Mouse (Mus musculus): ENCODE measurements around the gene Cpne4. TPM values are rescaled to one million over a fixed set of nuclear protein-coding genes. Genes with fewer than 3 reads are reported as not detected.

The Cpne4 gene
- total and polyA plus RNA-seq, 3 experiments = not detected

DNA sequence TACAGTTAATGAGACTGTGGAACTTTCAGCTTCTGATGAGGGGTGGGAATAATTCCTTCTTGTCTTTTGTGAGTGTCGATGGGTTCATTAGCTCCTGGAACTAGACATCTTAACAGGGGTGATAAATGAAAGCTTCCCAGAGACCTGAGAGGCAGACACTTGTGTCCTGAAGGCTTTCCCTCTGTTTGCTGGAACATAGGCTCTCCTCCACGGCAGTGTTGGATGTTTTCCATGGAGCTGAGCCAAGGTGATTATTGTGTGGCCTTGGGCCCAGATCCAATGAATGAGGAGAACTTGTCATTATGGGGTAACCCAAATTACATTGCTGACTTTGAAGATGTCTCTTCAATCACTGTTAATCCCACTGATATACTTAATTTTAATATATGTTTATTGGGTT, 146.1 kb downstream of the Cpne4 start:
- H3K4me1 ChIP-seq (ENCODE audit: insufficient read depth, low read depth, low read length) = no peaks in the 10 kb centered on the region
- H3K9me3 ChIP-seq (replicated peaks) = peaks cover 5% of the 10 kb centered on the region
- no peaks in the 10 kb centered on the region for H3K36me3 ChIP-seq (replicated peaks)
- ATAC-seq (ENCODE audit: extremely low read depth, insufficient number of reproducible peaks, low FRiP score, poor library complexity, severe bottlenecking) (no peak), DNase-seq (ENCODE audit: low spot score) (no peak)
- TF ChIP-seq CTCF (IDR thresholded peaks at IDR 0.05; ENCODE audit: low read depth, low read length) = no peak
- TF ChIP-seq GATA1 (IDR thresholded peaks at IDR 0.05; ENCODE audit: borderline replicate concordance, low read length) = no peak
- TF ChIP-seq GATA2 (IDR thresholded peaks at IDR 0.05; ENCODE audit: borderline replicate concordance, low read depth, low read length) = no peak
- no peak for TF ChIP-seq POLR2AphosphoS5 (IDR thresholded peaks at IDR 0.05; ENCODE audit: insufficient replicate concordance, low read depth, low read length)
- TF ChIP-seq TAL1 (conservative IDR thresholded peaks at IDR 0.05; ENCODE audit: low read depth, low read length) = no peak
- no peak overlapping the region for H3K4me3 ChIP-seq (ENCODE audit: low read depth, low read length)
- H3K27me3 ChIP-seq (ENCODE audit: insufficient read depth, low read length) = no peaks in the 10 kb centered on the region

DNA sequence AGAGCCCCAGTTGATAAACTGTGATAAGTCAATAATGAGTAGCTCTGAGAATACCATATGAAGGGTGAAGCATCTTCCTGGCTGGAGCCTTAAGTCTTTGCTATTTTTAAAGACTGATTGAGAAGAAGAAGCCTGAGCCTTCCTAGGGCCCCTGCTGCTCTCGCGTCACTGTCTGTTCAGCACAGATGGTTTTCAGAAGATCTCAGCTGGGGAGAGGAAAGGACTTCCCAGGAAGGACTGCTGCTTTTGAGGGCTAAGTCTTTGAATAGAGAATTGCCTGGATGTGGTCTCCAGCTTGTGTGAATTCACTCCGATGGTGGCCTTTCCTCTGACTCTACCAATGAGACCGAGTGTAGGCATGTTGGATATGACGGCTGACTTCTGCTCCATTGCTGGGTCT, 163.7 kb downstream of the Cpne4 start:
- ATAC-seq (ENCODE audit: extremely low read depth, insufficient number of reproducible peaks, low FRiP score, poor library complexity, severe bottlenecking) = no peak
- no peak for DNase-seq (ENCODE audit: low spot score)
- H3K9me3 ChIP-seq (replicated peaks) = peaks cover 9% of the 10 kb centered on the region
- H3K36me3 ChIP-seq (replicated peaks) = no peaks in the 10 kb centered on the region
- TF ChIP-seq GATA2 (IDR thresholded peaks at IDR 0.05; ENCODE audit: borderline replicate concordance, low read depth, low read length) = no peak
- no peak for TF ChIP-seq POLR2AphosphoS5 (IDR thresholded peaks at IDR 0.05; ENCODE audit: insufficient replicate concordance, low read depth, low read length)
- no peak for TF ChIP-seq TAL1 (conservative IDR thresholded peaks at IDR 0.05; ENCODE audit: low read depth, low read length)
- no peak for TF ChIP-seq CTCF (IDR thresholded peaks at IDR 0.05; ENCODE audit: low read depth, low read length)
- TF ChIP-seq GATA1 (IDR thresholded peaks at IDR 0.05; ENCODE audit: borderline replicate concordance, low read length) = no peak
- H3K4me1 ChIP-seq (ENCODE audit: insufficient read depth, low read depth, low read length) = no peaks in the 10 kb centered on the region
- no peak overlapping the region for H3K4me3 ChIP-seq (ENCODE audit: low read depth, low read length)
- H3K27me3 ChIP-seq (ENCODE audit: insufficient read depth, low read length) = no peaks in the 10 kb centered on the region

DNA sequence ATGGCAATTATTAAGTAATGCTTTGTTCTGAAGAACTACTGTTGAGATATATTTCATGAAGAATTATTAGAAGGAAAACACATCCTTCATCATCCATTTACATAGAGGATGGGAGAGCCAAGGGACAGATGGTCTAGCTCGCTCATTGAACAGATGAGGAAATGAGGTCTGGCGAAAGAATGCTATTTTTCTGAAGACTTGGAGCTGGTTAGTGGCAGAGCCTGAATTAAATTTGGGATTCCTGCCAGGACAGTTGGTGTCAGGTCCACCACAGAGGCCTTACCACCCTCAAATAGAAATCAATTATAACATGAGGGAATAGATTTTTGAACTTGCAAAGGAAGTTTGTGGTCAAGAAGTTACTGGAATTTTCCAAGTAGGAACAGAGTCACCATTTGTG, 178.2 kb downstream of the Cpne4 start:
- ATAC-seq (ENCODE audit: extremely low read depth, insufficient number of reproducible peaks, low FRiP score, poor library complexity, severe bottlenecking) (no peak), DNase-seq (ENCODE audit: low spot score) (no peak)
- peaks cover 23% of the 10 kb centered on the region for H3K9me3 ChIP-seq (replicated peaks)
- no peaks in the 10 kb centered on the region for H3K4me1 ChIP-seq (ENCODE audit: insufficient read depth, low read depth, low read length)
- no peaks in the 10 kb centered on the region for H3K36me3 ChIP-seq (replicated peaks)
- no peak for TF ChIP-seq GATA1 (IDR thresholded peaks at IDR 0.05; ENCODE audit: borderline replicate concordance, low read length)
- TF ChIP-seq POLR2AphosphoS5 (IDR thresholded peaks at IDR 0.05; ENCODE audit: insufficient replicate concordance, low read depth, low read length) = no peak
- no peak for TF ChIP-seq TAL1 (conservative IDR thresholded peaks at IDR 0.05; ENCODE audit: low read depth, low read length)
- no peak for TF ChIP-seq CTCF (IDR thresholded peaks at IDR 0.05; ENCODE audit: low read depth, low read length)
- no peaks in the 10 kb centered on the region for H3K27me3 ChIP-seq (ENCODE audit: insufficient read depth, low read length)
- no peak overlapping the region for H3K4me3 ChIP-seq (ENCODE audit: low read depth, low read length)

DNA sequence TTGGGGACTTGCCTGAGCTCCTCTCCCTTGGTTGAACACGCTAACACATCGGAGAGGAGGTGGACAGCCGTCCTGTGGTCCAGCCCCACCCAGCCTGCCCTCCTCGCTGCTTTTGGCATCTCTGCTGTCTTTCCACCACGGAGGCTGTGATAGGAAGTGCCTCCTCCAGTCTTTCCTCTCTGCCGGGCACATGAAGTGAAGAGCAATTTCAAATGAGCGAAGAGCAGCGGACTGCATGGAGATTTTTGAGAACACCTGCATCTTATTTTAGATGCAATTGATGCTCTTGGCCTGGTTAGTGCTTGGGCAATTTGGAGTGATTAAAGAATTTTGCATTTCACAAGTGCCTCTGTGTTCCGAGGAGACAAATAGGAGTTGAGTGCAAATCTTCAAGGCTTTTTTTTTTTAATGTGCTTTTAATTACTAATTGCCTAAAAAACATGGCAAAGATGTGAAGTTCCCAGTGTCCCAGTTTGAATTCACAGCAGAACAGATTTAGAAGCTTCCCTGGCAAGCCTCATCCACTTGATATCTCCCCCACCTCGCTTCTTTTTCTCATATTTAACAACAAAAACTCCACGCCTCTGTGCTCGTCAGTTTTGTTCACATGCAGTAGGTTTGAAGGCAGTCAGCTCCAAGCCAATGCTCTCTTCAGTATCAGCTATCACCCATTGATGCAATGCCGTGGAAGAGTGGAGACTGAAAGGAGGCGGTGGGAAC, 195.7 kb downstream of the Cpne4 start:
- Histone ChIP-seq H3K9me3 (replicated peaks) (peaks cover 22% of the 10 kb centered on the region), H3K4me3 (ENCODE audit: low read depth, low read length) (no peak overlapping the region), H3K36me3 (replicated peaks) (no peaks in the 10 kb centered on the region), H3K27me3 (ENCODE audit: insufficient read depth, low read length) (no peaks in the 10 kb centered on the region), H3K4me1 (ENCODE audit: insufficient read depth, low read depth, low read length) (no peaks in the 10 kb centered on the region)
- DNase-seq (ENCODE audit: low spot score) = no peak
- no peak for ATAC-seq (ENCODE audit: extremely low read depth, insufficient number of reproducible peaks, low FRiP score, poor library complexity, severe bottlenecking)
- TF ChIP-seq CTCF (IDR thresholded peaks at IDR 0.05; ENCODE audit: low read depth, low read length) = no peak
- no peak for TF ChIP-seq GATA1 (IDR thresholded peaks at IDR 0.05; ENCODE audit: borderline replicate concordance, low read length)

- no peak for ATAC-seq (ENCODE audit: extremely low read depth, insufficient number of reproducible peaks, low FRiP score, poor library complexity, severe bottlenecking)
- H3K4me1 ChIP-seq (ENCODE audit: insufficient read depth, low read depth, low read length) = no peaks in the 10 kb centered on the region
- TF ChIP-seq TAL1 (conservative IDR thresholded peaks at IDR 0.05; ENCODE audit: low read depth, low read length) (no peak), GATA1 (IDR thresholded peaks at IDR 0.05; ENCODE audit: borderline replicate concordance, low read length) (no peak), POLR2AphosphoS5 (IDR thresholded peaks at IDR 0.05; ENCODE audit: insufficient replicate concordance, low read depth, low read length) (no peak), GATA2 (IDR thresholded peaks at IDR 0.05; ENCODE audit: borderline replicate concordance, low read depth, low read length) (no peak), CTCF (IDR thresholded peaks at IDR 0.05; ENCODE audit: low read depth, low read length) (no peak)
- H3K9me3 ChIP-seq (replicated peaks) = peaks cover 26% of the 10 kb centered on the region
- H3K36me3 ChIP-seq (replicated peaks) = no peaks in the 10 kb centered on the region
- no peaks in the 10 kb centered on the region for H3K27me3 ChIP-seq (ENCODE audit: insufficient read depth, low read length)
- no peak for DNase-seq (ENCODE audit: low spot score)
- no peak overlapping the region for H3K4me3 ChIP-seq (ENCODE audit: low read depth, low read length)
Observed at GRCm38 (mm10) chr9:104755519-104755918, 208.4 kb downstream of the Cpne4 start.

GRCm38 (mm10) chr9:104760031-104760430, 212.9 kb downstream of the Cpne4 start:
- Histone ChIP-seq H3K4me3 (ENCODE audit: low read depth, low read length) (no peak overlapping the region), H3K9me3 (replicated peaks) (peaks cover 26% of the 10 kb centered on the region), H3K36me3 (replicated peaks) (no peaks in the 10 kb centered on the region), H3K27me3 (ENCODE audit: insufficient read depth, low read length) (no peaks in the 10 kb centered on the region), H3K4me1 (ENCODE audit: insufficient read depth, low read depth, low read length) (no peaks in the 10 kb centered on the region)
- no peak for ATAC-seq (ENCODE audit: extremely low read depth, insufficient number of reproducible peaks, low FRiP score, poor library complexity, severe bottlenecking)
- TF ChIP-seq GATA1 (IDR thresholded peaks at IDR 0.05; ENCODE audit: borderline replicate concordance, low read length) (no peak), TAL1 (conservative IDR thresholded peaks at IDR 0.05; ENCODE audit: low read depth, low read length) (no peak), GATA2 (IDR thresholded peaks at IDR 0.05; ENCODE audit: borderline replicate concordance, low read depth, low read length) (no peak), CTCF (IDR thresholded peaks at IDR 0.05; ENCODE audit: low read depth, low read length) (no peak), POLR2AphosphoS5 (IDR thresholded peaks at IDR 0.05; ENCODE audit: insufficient replicate concordance, low read depth, low read length) (no peak)
- DNase-seq (ENCODE audit: low spot score) = no peak
